ENCODE assay signal across 8 mouse cellular contexts in the genomic region with DNA sequence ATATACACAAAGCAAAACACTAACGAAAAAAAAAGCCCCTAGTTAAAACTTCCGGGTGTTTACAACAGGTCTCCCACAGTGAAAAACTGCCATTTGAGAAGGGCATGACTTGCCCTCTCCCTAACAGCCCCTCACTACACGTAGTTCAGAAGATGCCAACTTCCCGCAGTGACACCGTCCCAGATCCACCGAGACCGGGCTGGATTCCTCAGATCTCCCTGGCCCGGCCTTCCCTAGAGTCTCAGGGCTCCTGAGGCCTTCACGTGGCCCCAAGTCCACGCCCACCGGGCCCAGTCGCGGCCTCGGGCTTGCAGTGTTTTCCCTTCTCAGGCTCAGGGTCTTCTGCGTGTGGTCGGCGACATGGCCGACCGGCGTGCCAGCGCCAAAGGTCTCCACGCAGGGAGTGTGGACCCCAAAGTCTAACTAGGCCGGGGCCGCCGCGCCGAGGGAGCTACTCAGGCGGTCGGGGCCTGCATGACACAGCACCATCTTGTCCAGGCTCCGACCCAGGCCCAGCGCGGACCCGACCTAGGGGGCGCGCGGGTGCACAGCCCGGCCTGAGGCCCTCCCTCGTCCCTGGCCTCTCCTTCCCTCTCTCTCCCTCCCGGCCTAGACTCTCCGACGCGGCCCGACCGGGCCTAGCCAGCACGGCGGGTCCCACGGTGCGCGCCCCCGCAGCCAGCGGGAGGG. TPM values are rescaled to one million over a fixed set of nuclear protein-coding genes. Genes with fewer than 3 reads are reported as not detected.
DNase-seq lines count a peak whose midpoint lies in the region; ATAC-seq lines count a peak whose summit lies in the region.

No protein-coding gene starts in this region.

- H3K4me1 ChIP-seq in hindbrain, embryonic 11.5 days (replicated peaks; ENCODE audit: control insufficient read depth, insufficient read depth, low read length): 0 out of 2 replicates have a peak, but pooled peaks cover 2% of the 10 kb centered on the region

- WGBS in hindbrain, embryonic 11.5 days: under 1% methylated on average over 43 of the region's 51 CpGs

- H3K36me3 ChIP-seq in hindbrain, embryonic 11.5 days (ENCODE audit: control insufficient read depth, insufficient read depth, low read length): no peaks in the 10 kb centered on the region

- H3K4me2 ChIP-seq in hindbrain, embryonic 11.5 days (replicated peaks; ENCODE audit: low read depth, low read length): peak overlapping the region; percentile 75

- H3K4me3 ChIP-seq in hindbrain, embryonic 11.5 days (ENCODE audit: low read depth, low read length): peak overlapping the region; percentile 71

- no peaks in the 10 kb centered on the region for H3K27me3 ChIP-seq in hindbrain, embryonic 11.5 days (ENCODE audit: control insufficient read depth, insufficient read depth, low read length)

- peak; percentile 87 for ATAC-seq in hindbrain, embryonic 11.5 days (ENCODE audit: low FRiP score)

- H3K27ac ChIP-seq in hindbrain, embryonic 11.5 days (ENCODE audit: low read depth, low read length): peak overlapping the region; percentile 97

- DNase-seq in Muller cell, postnatal 12 days (ENCODE audit: inconsistent ontology term): peak; percentile 92
- peak; percentile 78 for DNase-seq in cerebellum, adult 9-10 months
- DNase-seq in frontal cortex, adult 2 months (ENCODE audit: extremely low spot score in 1 of 2, low spot score in 1 of 2): peak; percentile 32 to 51
- DNase-seq in hindbrain, embryonic 11.5 days (ENCODE audit: low spot score): peak; percentile 84
- DNase-seq in layer of hippocampus, postnatal 14 days (ENCODE audit: low spot score in 2 of 2): peak; percentile 67 to 68
- DNase-seq in lung, postnatal 14 days: peak; percentile 72
- peak; percentile 80 for DNase-seq in ovary, postnatal 36 days (ENCODE audit: low spot score)
- peak; percentile 76 for DNase-seq in thymus, postnatal 14 days

- H3K9me3 ChIP-seq in hindbrain, embryonic 11.5 days (ENCODE audit: control insufficient read depth, low read length): no peaks in the 10 kb centered on the region

- peak overlapping the region; percentile 86 for H3K9ac ChIP-seq in hindbrain, embryonic 11.5 days (ENCODE audit: low read depth, low read length)

RNA-seq across cellular contexts. Expression of a gene that starts 0.7 kb away (rescaled TPM):
- polyA plus RNA-seq in frontal cortex, adult 2 months (2012; rRNA removed): 170 and 193 TPM in 2 replicates
- polyA plus RNA-seq in hindbrain, embryonic 11.5 days (2014; fragmentation: Nextera tagmentation; extraction: Ambion mirVana): 613 and 675 TPM in 2 replicates
- total RNA-seq in layer of hippocampus, postnatal 14 days (2021): 100 to 1,000 TPM; 214 to 228 TPM

RNA-seq across cellular contexts. Expression of a gene that starts 10.7 kb away (rescaled TPM):
- 19.7 and 23.2 TPM in 2 replicates for polyA plus RNA-seq in frontal cortex, adult 2 months (2012; rRNA removed)
- 14.9 and 22.0 TPM in 2 replicates for polyA plus RNA-seq in hindbrain, embryonic 11.5 days (2014; fragmentation: Nextera tagmentation; extraction: Ambion mirVana)
- 10 to 100 TPM in 1 of 2 experiments, 1 to 10 TPM in 1; 9.9 to 11.6 TPM for total RNA-seq in layer of hippocampus, postnatal 14 days (2021)

RNA-seq across cellular contexts. Expression of a gene that starts 26.0 kb away (rescaled TPM):
- 20.7 and 23.0 TPM in 2 replicates for polyA plus RNA-seq in frontal cortex, adult 2 months (2012; rRNA removed)
- 15.6 and 16.0 TPM in 2 replicates for polyA plus RNA-seq in hindbrain, embryonic 11.5 days (2014; fragmentation: Nextera tagmentation; extraction: Ambion mirVana)
- 10 to 100 TPM; 29.1 to 32.0 TPM for total RNA-seq in layer of hippocampus, postnatal 14 days (2021)

RNA-seq across cellular contexts. Expression of a gene that starts 30.2 kb away (rescaled TPM):
- 0.11 and 0.18 TPM in 2 replicates for polyA plus RNA-seq in frontal cortex, adult 2 months (2012; rRNA removed)
- polyA plus RNA-seq in hindbrain, embryonic 11.5 days (2014; fragmentation: Nextera tagmentation; extraction: Ambion mirVana): 0.27 and 0.40 TPM in 2 replicates
- total RNA-seq in layer of hippocampus, postnatal 14 days (2021): not detected

RNA-seq across cellular contexts. Expression of a gene that starts 31.9 kb away (rescaled TPM):
- 106 and 107 TPM in 2 replicates for polyA plus RNA-seq in frontal cortex, adult 2 months (2012; rRNA removed)
- 345 and 353 TPM in 2 replicates for polyA plus RNA-seq in hindbrain, embryonic 11.5 days (2014; fragmentation: Nextera tagmentation; extraction: Ambion mirVana)
- 100 to 1,000 TPM; 102 to 103 TPM for total RNA-seq in layer of hippocampus, postnatal 14 days (2021)

Comparison
In these comparisons a context has a peak if more than half of its experiments do, and no peak if none do; other contexts are left out.
1. Peak in every context shown above with its lines: DNase-seq, ATAC-seq, H3K4me3 ChIP-seq and H3K27ac ChIP-seq.
2. DNase-seq: peak in every context shown above with its lines; median percentile 92 in Muller cell, postnatal 12 days; 84 in hindbrain, embryonic 11.5 days; 80 in ovary, postnatal 36 days; 78 in cerebellum, adult 9-10 months; 76 in thymus, postnatal 14 days; 72 in lung, postnatal 14 days; 68 in layer of hippocampus, postnatal 14 days; 42 in frontal cortex, adult 2 months.